Mouse (Mus musculus) stomach, postnatal 0 days (tissue): ENCODE measurements around the gene Tsen34.

Source experiments
- CTCF ChIP-seq: IDR thresholded peaks from 2 replicates; pipeline ENCODE4 v1.5.1; 2016; ENCODE audit warnings: antibody characterized with exemption, low read depth, mild to moderate bottlenecking, moderate library complexity
- EP300 ChIP-seq: optimal IDR thresholded peaks from 2 replicates; pipeline ENCODE3; 2016; ENCODE audit warnings: antibody characterized with exemption

GRCm38 (mm10) chr7:3692382-3692986 lies at the start of gene Tsen34:
- TF ChIP-seq CTCF (0 out of 2 replicates have a peak, but pooled peaks have one; percentile 22), EP300 (no peak)
